Mouse (Mus musculus) T-cell, adult 66 days (primary cell): Measurements from ENCODE around the gene Gm28729. TPM values are rescaled to one million over a fixed set of nuclear protein-coding genes. Genes with fewer than 3 reads are reported as not detected.

Source experiments
- total RNA-seq, 2 experiments: library from RNA; stranded (reverse); gene quantifications; 3 replicates in 1 of 2; 4 replicates in 1 of 2; pipeline ENCODE4 v1.2.4; 2023

The Gm28729 gene
- under 1 TPM in 1 of 2 experiments, not detected in 1; 0.26 TPM for total RNA-seq

DNA sequence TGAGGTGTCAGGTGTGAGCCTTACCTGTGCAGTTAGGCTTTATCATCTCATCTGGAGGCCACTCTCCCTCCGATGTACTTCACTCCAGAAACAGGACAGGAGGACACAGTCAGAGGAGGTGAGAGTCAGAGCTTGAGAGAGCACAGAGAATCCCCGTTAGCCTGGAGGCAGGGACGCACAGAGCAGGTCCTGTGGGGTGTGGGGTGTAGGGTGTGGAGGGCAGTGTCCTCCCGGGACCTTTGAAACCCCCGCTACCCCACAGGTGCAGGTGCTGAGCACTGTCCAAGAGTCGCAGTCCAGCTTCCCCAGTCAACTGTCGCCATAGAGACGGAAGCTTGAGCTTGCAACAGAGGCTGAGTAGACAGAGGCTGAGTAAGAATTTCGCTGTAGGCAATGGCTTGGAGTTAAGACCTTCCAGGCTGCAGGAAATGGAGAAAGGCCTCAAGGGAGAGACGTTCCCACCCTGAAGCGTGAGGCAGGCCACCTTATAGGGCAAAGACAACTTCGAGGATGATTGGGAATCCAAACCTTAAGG lies at the start of gene Gm28729:
Gene Gm28729 (minus strand): TSS at position 293 of the 535 bp plus-strand sequence.

GRCm38 (mm10) chr9:96478071-96478888 lies 46.8 kb downstream of the Gm28729 start, which contains the start of gene Rnf7:
Gene Rnf7 (minus strand): TSS chr9:96478675.

Other genes with a start within 250 kb of the Gm28729 start
- 100 to 1,000 TPM; 592 to 610 TPM for gene Atp1b3, start 160.8 kb downstream of the Gm28729 start, total RNA-seq
- 10 to 100 TPM; 37.8 to 39.6 TPM for gene Rnf7, start 46.6 kb downstream of the Gm28729 start, total RNA-seq
- gene Rasa2, start 106.4 kb upstream of the Gm28729 start, total RNA-seq = 10 to 100 TPM; 56.1 to 63.2 TPM
- gene Zbtb38, start 227.6 kb upstream of the Gm28729 start, total RNA-seq = 10 to 100 TPM; 21.2 to 25.0 TPM